Mouse (Mus musculus): ENCODE measurements around the gene Syne1.

Syne1 gene

DNA sequence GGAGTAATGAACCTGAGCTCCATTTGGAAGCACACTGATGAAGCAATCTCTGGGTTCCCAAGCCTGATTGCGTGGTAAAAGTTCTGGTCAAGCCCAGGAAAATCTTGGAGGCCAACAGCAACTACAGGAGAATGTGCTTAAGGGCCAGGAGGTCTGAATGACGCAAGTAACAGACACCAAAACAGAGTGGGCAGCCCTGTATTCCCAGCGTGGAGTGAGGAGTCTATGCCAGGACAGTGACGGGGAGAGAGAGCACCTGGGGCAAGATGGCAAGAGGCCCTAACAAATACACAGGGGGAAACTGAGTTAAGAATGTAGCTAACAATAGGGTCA, 411.4 kb downstream of the Syne1 start:
- no peak for DNase-seq (ENCODE audit: low read depth)

DNA sequence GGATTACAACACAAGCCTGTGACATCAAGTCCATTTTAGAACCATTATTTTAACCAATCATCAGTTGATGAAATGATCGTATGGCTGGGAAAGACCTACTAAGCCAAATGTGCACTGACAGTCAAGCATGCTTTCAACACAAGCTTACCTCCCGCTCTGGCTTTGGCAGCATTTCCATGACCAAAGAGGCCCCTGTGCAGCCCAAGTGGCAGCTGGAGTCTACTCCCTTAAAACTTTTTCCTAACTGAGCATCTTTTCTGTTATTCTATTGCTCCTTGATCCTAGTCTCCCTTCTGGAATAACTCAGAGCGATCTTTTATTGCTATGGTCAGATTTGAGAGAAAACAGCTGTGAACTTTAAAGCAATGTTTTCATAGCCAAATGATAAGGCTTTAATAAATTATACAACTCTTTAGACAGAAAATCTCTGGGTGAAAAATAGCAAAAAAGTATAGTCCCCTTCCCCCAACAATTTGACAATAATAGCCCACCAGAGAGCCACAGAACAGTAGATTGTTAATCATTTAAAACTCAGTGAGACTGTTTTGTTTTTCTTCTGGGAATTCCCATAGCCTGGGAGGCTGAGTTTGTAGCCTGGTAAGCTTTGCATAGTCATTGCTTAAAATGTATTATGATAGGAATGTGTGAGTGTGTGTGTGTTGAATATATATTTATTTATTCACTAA, 411.9 kb downstream of the Syne1 start:
- no peak for DNase-seq (ENCODE audit: low read depth)

DNA sequence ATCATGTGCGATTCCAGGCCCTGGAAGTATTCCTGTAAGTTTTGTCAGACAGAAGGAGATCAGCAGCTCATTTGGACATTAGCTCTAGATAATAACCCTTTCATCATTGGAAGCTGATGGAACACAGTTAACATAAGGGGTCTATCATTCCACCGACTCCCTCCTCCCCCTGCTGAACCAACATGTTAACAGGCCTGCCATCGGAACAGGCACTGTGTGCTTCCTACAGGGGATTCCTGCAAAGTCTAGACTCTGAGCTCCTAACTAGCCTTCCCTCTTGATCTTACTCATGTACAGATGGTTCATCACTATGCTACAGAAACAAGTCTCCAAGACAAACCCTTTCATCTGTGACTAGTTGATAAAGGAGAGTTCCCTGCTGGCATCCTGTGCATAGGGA, 419.2 kb downstream of the Syne1 start:
- no peak for DNase-seq (ENCODE audit: low read depth)

DNA sequence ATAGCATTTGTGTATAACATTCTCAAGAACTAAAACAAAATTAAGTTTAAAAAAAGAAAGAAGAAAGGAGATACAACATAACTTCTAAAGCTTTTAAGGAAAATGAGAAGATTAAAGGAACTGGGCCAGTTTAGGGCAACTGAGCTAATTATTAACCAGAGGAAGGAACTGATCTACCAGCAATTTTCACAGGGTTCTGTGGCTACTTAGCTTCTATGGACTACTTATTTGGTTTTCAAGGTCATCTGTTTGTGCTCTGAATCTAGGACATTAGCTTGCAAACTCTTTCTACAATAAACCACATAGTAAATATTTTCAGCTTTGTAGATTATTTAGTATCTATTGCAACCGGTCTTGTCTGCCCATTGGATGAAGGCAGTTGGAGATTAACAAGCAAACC, 420.8 kb downstream of the Syne1 start:
- no peak for DNase-seq (ENCODE audit: low read depth)

DNA sequence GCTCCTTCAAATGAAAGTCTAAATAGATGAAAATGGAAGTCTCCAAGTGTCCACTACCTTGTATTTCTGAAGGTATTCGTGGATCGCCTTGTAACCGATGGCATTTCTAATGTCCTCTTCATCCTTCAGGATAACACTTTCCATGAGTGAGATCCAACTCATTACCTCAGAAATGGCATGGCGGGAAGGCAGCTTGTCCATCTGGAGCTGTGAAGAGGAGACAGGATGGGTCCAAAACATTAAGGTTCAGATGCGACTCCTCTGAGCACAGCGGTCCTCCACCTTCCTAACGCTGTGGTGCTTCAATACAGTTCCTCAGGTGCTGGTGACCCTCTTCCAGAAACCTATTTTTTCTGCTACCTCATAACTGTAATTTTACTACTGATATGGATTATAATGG, 426.5 kb downstream of the Syne1 start:
- DNase-seq (ENCODE audit: low read depth), result no peak

DNA sequence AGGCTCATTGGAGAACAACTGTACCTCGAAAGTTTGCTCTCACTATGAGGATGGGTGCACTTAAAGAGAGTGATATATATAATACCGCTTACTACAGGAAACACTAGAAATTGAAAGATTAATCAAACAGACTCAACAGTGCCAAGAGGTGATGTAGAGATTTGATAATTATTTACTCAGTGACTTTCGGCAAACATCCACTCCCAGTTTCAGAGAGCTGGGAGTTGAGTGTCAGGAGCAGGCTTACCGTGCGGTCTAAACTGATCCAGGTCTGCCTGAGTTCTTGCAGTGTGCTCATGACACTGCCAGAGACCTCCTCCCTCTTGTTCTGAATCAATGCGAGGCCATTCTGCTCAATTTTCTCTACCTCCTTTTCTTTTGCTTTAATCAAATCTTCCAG, 434.6 kb downstream of the Syne1 start:
- DNase-seq (ENCODE audit: low read depth), result no peak

DNA sequence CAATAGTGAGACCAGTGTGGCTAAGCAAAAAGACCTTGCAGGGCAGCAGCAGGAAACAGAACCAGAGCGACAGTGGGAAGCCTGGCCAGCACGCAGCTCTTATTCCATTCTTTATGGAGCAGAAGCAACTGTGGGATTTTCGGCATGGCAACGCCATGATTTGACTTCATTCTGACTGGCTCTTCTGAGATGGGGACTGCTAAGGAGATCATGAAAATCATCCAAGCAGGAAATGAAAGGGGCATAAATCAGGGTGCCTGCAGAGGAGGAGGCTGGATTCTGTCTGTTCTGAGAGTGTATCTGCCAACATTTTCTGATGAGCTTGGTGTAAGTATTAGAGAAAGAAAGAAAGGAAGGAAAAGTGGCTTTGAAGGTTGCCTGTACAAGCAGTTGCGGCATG, 435.1 kb downstream of the Syne1 start:
- no peak for DNase-seq (ENCODE audit: low read depth)

DNA sequence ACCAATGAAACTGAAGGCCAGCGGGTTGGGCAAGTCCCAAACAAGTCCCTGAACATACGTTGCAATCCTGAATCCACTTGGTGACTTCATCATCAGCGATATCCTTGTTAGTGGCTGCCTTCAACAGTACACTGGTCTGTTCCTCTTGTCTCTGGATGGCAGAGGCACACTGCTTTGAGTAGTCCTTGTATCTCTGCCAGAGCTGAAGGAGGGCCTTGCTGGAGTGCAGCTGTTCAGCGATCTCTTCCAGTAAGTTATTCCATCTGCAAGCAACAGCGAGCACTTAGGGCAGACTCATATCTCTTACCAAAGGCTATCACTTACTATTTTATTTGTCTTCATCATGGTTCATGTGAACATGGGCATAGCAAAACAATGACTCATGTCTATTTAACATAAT, 440.5 kb downstream of the Syne1 start:
- DNase-seq (ENCODE audit: low read depth), result no peak

DNA sequence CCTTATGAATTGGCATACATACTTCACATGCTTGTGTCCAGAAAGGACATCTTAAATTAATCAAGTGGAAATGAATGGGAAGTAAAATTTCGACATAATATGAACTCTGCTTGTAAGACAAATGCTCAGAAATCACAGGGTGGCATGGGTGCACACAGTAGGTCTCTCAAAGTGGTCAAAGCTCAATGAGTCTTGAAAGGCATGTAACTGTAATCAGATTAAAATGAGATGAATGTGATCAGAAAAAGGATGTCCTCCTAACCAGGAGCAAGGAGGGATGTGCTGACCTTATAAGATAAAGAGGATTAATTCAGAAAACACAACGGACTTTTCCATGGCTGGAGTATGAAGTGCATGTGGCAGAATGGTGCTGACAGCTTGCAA, 453.5 kb downstream of the Syne1 start:
- no peak for DNase-seq (ENCODE audit: low read depth)

DNA sequence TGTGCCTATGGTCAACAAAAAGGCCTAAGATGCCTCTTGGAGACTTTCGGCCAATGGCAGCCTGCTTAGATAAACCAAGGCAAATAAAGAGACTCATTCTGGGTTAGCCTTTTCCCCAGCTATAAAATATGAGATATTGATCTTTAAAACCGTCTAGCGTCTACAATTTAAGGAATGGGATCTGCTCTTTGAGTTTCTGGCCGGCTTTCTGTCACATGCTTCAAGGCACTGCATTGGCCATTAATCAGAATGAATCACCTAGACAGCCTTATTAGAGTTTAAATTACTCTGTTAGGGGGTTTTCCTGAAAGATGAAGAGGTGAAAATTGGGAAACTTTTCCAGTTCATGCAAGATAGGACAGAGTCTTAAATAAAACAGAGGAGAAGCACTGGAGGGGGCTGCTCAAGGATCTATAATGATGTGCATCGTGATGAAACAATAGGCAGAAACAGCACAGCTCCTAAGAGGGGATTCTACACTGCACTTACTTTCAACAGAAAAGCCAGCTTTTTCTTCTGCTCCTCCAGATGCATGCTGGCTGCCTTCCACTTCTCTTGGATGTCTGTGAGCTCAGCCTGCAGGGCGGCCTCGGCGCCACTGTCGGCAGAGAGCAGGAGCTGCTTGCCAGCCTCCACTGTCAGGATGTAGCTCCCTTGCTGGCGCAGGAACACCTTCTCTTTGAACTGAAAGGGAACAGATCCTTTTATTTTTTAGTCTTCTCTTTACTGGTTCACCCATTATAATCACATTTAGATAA, 454.1 kb downstream of the Syne1 start:
- DNase-seq (ENCODE audit: low read depth), result no peak

DNA sequence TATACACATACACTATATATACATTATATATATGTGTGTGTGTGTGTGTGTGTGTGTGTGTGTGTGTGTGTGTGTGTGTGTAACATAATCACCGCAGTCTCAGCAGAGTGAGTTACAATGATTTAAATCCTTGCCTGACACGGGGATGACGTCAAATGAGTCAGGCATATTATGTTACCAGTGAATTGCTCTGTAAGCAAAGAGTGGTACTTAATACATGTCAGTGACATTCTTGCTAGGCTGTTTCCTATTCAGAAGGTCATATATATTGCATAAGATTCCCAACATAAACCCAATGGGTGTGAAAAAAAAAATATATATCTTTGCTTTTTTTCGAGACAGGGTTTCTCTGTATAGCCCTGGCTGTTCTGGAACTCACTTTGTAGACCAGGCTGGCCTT, 462.1 kb downstream of the Syne1 start:
- no peak for DNase-seq (ENCODE audit: low read depth)

DNA sequence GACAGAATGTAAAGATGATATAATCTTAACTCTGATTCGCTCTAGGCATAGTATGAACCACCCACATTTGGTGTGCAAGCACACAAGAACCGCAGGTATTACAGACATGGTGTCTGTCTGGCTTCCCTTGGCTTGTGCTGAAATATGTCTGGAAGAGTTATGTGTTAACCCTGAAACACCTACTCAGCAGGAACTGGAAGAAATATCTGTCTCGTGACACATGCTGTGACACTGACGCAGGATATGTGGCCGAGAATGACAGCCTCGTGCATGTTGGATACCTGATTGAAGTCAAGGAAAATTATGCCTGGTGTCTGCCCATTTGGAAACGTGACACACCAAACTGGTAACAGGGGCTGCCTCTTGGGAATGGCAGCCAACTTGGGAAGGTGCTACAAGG, 463.9 kb downstream of the Syne1 start:
- DNase-seq (ENCODE audit: low read depth), result no peak

DNA sequence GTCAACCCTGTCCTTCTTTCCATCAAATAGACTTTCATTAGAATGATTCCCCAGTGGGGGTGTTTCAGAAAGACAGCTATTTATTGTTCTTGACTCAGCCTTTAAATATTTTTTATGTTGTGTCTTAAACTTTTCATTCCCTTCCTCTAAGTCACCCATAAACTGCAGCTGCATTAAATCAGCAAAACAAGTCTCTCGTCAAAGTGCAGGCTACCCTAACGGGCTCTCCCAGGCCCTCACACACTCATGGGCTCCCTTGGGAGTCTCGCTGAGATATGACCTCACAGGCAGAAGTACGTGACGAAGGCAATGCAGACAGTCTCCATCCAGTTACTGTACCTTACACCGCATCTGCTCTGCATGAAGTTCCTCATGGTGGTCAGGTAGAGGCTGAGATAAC, 465.0 kb downstream of the Syne1 start:
- no peak for DNase-seq (ENCODE audit: low read depth)

DNA sequence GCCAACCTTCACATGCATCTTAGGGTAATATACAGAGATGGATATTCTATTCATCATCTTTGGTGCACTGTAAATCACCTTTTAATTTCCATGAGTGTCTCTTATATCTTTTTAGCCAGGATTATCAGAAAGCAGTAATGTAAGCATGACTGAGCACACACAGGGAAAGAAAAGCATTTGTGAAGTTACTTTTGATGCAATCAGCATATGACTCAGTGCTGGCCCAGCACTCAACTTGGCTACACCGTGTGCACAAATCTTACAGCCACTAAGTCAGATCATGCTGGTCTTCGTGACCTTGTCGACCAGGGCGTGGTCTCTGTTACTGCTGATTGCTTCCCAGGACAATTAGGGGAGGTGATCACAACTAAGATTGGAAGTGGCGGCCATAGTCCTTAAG, 465.5 kb downstream of the Syne1 start:
- DNase-seq (ENCODE audit: low read depth), result no peak

DNA sequence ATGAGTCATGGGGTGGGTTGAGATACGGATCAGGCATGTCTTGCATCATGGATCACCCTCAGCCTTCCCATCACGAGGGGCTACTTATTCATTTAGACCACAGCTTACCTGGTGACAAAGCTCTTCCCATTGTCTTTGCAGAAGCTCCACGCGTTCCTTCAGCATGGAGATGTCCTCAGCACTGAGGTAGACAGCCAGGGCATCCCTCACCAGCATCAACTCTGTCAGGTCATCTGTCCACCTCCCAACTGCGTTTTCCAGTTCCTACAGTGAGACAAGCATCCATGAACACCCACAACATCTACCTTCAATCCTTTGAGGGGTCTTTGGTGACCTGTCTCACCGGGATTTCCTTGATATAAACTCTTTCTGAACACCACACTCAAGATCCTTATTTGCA, 467.6 kb downstream of the Syne1 start:
- no peak for DNase-seq (ENCODE audit: low read depth)

DNA sequence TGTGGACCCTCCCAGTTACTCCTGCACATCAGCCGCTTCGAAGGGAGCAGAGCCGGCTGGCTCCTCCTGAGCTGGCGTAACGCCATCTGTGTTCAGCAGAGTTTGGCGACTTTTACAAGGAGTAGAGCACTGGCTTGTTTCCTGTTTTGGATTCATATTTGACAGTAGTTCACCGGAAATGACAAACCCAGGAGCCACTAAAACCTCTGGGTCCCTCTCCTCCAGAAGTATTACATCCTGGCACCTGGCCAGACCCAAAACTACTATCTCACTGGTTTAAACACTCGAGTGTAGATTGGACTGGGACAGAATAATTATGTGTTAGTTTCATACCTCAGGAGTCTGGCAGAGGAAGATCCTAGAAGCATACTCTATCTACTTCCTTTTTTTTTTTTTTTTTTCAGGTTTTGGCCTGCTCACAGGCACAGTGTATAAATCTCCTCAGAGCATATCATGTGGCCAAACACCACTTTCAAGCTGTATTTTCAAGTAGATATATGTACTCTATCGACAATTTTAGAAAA, 471.3 kb downstream of the Syne1 start:
- peak; percentile 17 for DNase-seq (ENCODE audit: low read depth)

DNA sequence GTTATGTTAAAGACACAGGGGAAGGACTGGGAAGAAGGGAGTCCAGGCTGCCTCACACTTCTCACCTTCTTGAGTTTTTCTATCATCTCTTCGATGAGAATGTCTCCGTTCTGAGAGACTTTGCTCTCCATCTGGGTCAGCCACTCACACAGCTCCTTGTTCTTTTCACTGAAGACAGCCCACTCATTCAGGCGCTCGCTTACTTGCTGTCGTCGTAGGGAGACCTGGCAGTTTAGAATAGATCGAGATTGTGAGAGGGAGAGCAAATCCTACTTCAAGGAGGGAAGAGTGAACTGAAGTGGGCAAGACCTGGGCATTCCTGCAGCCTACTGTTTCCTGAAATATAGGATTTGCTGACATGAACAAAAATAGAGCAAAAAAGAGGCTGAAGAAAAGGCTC, 475.6 kb downstream of the Syne1 start:
- DNase-seq (ENCODE audit: low read depth), result no peak

DNA sequence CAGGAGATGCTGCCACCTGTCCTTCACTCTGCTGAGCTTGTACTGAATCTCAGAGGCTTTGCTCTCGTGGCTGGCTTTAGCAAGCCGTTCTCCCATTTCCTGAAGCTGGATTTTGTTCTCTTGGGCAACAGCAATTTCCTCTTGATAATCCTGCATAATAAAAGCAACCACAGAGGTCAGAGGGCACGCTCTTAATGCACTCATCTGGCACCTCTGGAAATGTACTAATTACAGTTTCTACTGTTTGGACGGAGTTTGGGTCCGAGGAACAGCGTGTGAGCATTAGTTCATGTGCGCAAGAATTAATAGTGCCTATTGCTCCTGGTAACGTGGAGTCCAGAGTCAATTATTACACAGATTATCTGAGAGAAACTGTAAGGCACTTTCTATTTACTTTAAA, 479.2 kb downstream of the Syne1 start:
- DNase-seq (ENCODE audit: low read depth), result no peak

DNA sequence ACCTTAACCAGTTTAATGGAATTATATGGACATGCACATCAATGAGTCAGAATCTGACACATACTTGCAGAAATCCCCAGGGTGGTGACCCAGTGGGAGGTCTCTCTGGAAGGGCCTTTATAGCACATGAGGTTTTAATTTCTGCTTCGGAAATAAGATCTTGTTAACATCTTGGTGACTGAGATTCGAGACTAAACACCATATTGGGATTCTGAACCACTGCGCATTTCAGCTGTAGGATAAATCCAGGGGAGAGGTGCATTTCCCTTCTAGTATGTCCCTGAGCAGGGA, 480.4 kb downstream of the Syne1 start:
- no peak for DNase-seq (ENCODE audit: low read depth)

DNA sequence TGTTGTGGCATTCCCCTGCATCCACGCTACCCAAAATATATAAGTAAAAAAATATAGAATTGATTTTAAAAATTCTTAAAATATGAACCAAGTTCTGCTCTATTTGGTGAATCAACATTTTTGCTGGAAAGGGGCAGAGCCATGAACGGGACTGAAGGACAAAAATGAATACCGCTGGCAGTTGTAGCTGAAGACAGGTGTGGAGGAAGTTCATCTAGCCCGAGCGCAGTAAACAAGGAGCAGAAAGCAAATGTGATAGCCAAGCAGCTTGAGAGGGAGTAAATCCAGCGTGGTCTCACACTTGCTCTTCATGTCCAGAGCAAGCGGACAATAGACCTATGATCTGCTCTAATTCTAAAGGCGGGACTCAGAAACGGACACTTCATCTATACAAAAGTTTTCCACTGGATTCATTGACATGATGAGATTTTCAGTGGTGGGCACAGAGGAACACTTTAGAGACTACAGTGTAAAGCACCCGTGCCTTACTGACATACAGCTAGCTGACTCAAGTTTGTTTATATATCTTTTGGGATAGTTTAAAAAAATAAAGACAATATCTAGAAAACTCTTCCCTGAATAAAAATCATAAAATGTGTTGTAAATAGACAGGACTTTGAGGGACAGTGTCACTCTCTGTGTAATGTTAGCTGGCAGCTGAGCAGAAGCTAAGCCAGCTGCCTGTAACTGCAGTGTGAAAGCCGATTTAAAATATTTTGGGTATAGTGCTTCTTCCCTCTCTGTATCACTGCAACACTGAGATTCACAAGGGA, 480.9 kb downstream of the Syne1 start:
- DNase-seq (ENCODE audit: low read depth), result no peak

DNA sequence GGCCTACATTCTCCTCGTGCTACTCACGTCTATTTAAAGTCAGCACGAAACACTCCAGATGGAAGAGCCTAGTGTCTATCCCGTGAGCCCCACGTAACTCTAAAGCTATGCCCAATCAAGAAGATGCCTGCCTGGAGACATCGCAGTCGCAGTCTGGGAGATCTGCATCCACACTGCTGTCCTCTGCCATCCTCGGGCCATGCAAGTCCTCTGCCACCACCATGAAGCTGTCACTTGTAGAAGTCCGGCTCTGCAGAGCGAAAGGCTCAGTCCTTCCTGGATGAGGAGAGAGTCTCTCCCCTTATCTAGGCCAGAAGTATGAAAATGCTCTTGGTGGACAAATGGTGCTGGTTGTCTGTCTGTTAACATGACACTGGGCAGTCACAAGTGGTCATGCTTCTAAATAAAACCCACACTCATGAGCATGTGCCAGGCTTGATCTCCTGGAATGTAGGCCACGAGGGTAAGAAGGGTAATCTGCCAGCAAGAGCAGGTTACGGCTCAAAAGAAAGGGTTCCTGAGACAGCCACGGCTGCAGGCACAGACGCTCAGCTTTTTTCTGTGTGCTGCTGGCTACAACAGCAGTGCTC, 482.5 kb downstream of the Syne1 start, which contains the start of gene Gm10097:
TSS of gene Gm10097 (plus strand) at position 517 of the 590 bp plus-strand sequence.
- DNase-seq (ENCODE audit: low read depth), result no peak

DNA sequence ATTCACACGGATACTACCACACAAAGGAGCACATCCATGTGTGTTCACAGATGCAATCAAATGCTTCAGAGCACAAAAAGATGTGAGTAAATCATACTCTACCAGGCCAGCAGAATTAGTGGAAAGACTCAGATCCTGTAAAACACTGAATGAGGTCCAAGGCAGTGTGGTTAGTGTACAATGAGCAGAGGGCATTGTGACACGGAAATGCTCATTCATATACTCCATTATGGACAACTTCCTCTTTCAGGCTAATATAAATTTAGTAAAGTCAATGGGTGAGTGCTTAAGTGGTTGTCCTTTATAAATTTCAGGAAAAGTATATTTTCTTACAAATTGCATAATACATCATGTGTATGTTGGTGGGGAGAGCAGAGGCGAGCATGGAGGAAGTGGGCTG, 484.2 kb downstream of the Syne1 start:
- DNase-seq (ENCODE audit: low read depth), result no peak

DNA sequence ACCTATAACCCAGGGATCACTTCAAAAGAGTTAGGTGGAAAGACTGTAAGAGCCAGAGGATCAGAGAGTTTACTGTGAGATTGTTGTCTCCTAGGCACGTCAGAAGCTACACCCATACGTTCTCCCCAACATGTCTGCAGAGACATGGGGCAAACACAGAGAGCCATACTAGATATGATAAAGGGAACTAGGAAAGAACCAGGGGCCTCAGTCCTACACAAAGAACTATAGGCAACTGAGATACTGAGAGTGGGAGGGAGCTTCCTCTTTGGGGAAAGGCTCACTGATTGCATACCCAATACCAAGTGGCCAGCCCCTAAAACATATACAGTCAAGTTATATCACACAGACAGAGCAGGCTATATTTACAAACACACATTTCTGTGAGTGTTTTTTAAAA, 491.3 kb downstream of the Syne1 start:
- DNase-seq (ENCODE audit: low read depth), result no peak

Data from c-Kit-positive CD71-negative TER-119-negative erythroid progenitor cells, embryonic 14.5 days (primary cell).